Mouse (Mus musculus) gonadal fat pad, adult 2 months (tissue): ENCODE measurements around the gene Lsr. TPM values are rescaled to one million over a fixed set of nuclear protein-coding genes. Genes with fewer than 3 reads are reported as not detected.

ENCODE experiments used
- DNase-seq: peaks from one replicate; pipeline ENCODE4 v3.0.0-alpha.2; 2012; ENCODE audit warnings: low read depth
- polyA plus RNA-seq: library from polyadenylated mRNA; depleted of rRNA; stranded (reverse); fragments of >200 nt; gene quantifications from 2 replicates; pipeline ENCODE4 v1.2.3, GENCODE M21; 2012; rRNA removed

Lsr gene
- polyA plus RNA-seq, result 71.1 and 104 TPM in 2 replicates

DNA sequence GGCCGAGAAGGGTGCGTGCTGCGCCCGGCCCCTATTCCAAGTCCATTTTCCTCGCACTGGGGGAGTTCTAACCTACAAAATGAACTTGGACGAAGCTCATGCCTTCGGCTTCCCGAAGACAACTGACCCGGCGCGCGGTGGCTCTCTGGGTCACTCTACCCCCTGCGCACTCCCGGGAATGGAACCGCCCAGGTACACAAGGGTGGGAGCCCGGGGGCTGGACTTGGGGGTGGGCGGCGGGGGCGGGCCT lies at the start of gene Lsr:
TSS of gene Lsr (minus strand) at position 214 of the 250 bp plus-strand sequence.
- no peak for DNase-seq

DNA sequence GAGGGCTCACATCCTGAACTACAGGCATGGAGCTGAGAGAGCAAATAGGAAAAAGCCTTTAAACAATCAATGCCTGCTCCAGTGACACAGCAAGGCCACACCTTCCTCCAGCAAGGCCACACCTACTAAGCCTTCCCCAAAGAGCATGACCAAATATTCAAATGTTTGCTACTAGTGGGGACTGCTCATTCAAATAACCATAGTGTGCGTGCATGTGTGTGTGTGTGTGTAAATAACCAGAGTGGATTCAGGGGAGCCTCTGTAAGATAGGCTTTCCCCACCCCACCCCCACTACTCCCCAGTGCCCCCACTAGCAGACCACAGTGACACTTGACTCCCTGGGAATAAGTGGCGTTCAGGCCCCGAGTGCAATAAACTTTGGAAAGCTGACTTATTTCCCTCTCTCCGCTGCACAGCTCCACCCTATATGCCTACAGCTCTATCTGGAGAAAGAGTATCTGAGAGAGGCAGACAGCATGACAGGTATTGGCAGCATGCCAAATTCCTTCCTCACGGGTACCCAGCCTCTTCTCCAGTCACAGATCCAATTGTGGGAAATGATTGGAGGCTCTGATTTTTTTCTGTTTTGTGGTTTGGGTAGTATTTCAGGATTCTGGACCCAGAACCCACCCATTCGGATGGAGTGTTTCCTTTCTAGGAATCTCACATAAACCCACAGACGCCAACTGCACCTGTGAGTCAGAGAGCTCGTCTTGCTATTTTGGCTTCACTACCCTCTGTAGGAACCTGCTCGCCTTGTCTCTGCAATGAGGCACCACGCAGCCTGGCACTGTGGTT lies 44.0 kb upstream of the Lsr start:
- peak; percentile 8 for DNase-seq

DNA sequence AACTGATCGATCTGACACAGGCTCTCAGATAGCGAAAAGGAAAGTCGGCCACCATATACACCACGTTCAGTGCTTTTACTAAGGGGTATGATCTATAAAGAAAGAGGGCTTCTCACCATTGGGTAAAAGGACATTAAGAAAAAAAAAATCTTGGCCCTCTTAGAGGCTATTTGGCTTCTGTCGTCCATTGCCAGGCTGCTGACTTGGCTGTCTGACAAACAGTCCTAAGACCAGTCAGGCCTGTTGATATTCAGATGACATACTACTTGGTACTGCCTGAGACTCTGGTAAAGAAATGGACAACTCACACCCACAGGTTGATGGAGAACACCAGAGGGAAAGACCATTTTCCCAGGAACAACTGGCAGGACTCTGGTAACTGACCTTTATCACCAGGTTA lies 39.7 kb upstream of the Lsr start:
- no peak for DNase-seq

DNA sequence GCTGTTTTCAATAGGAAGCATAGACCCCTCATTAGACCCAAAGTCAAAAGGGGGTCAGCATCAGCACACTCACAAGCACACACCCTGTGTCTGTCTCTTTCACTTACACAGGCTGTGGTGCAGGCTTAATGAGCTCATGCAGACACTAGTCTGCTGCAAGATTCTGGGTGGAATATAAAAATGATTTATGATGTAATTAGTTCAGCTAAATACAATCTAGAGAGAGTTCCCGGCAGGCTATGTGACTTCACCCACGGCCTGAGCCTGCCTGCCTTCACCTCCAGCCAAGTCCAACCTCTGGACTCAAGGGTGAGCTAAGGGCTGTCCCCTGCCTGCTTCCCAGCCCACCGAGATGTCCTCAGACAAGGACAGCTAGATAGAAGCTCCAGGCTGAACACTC lies 35.6 kb upstream of the Lsr start:
- DNase-seq, result no peak

DNA sequence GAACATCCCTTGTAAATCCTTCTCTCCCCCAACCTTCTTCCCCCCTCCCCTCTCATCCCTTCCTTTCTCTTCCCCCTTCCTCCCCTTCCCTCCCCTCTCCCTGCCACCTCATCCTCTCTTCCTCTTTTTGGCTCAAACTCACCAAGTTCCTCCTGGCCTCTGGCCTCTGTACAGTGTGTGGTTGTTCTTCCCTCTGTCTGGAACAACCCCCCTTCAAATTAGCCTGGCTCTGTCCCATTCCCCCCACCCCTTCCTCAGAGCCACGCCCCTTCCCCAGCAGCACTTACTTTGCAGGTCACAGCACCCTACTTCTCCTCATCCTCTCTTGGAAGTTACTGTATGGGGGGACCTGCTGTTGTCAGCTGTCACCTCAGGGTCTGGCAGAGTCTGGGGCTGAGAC lies 34.9 kb upstream of the Lsr start:
- no peak for DNase-seq

DNA sequence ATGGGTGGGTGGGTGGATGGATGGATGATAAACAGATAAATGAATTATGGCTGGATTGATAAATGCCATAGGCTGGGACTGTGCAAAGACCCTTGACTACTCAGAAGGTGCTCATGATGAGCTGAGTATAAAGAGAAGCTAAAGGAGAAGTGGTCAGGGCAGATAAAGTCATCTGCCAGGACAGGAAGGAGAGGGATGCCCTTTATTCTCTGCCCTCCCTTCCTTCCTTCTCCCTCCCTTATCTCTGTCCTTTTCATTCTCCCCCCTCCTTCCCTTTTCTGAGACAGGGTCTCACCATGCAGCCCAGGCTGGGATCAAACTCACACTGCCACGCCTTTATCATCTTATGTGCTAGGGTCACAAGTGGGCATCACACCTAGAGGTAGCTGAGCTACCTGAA lies 34.5 kb upstream of the Lsr start:
- no peak for DNase-seq

DNA sequence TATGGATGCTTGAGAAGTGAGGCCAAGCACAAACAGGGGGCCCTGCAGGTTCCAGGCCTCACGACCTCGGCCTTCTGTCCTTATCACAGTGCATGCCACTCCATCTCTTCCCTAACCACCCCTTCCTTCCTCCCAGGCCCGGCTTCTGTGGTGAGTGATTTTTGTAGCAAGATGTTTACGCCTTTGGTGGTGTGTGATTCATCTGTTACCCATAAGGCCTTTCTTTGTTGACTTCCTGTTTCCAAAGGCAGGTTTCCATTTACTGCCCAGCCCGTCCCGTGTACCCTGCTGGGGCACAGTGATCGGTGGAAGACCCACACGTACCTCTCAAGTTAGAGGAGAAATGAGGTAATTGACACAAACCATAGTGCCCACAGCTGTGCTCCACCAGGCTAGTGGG lies 29.4 kb upstream of the Lsr start:
- no peak for DNase-seq

DNA sequence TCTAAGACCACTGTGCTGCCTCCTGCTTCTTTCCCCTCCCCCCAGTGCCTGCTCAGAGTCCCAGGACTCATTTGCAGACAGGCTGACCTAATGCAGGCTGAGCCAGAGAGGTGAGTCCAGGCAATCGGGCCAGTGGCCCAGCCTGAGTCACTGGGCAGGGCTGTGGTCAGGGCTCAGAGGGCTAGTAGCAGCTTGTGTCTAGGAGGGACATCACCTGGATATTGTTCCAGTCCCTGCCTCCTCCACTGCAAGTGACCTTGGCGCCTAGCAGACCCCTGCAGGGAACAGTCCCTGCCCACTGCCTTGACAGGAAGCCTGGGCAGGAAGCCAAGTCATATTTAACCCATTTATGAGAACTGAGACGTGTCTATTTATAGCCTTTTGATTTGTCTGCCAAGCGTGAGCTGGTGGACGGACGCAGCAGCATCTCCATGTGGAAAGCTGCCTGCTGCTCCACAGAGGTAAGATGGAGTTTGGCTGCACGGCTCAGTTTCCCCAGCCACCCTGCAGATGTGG lies 27.3 kb upstream of the Lsr start:
- DNase-seq, result no peak

DNA sequence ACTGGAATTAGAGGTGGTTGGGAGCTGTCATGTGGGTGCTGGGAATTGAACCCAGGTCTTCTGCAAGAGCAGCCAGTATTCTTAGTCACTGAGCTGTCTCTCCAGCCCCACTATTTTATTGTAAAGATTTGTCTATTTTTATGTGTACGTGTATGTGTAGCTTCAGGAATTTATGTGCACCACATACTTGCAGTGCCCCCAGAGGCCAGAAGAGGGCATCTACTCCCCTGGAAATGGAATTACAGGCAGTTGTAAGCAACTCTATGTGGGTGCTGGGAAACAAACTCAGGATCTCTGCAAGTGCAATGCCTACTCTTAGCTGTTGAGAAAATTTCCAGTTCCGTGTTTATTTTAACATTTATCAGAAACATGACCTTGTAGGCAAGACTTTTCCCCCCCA lies 23.2 kb upstream of the Lsr start:
- DNase-seq, result no peak

DNA sequence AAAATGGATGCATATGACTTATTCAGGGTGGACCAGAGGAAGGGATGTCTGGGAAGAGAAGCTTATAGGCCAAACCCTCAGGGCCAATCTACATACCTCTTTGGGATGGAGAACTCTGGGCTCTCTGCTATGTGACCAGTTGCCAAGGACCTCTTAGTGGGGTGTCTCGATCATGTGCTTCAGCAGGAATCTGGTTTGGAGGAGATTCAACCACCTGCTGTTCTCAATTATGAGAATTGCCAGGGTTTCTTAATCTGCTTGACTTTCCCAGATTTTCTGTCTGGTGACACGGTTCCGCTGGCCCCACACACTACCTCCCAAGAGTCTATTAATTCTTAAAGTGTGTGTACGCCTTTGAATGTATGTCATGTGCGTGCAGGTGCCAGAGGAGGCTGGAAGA lies 20.7 kb upstream of the Lsr start:
- no peak for DNase-seq

DNA sequence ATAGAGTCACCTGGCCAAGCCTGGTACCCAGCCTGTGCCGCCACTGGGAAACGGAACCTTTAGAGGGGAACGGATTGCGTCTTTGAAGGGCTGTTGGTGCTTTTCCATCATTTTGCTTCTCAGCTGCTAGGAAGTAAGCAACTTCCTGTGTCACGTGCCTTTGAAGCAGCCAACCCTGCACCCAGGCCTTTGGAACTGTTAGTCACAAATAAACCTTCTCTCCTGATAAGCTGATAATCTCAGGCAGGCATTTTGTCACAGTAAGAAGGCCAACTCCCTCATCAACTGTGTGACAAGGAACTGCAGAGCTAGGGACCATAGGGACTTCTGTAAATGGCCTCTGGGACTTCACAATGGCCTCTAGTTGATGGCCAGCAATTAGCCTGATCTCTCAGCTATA lies 18.9 kb upstream of the Lsr start:
- DNase-seq, result no peak

DNA sequence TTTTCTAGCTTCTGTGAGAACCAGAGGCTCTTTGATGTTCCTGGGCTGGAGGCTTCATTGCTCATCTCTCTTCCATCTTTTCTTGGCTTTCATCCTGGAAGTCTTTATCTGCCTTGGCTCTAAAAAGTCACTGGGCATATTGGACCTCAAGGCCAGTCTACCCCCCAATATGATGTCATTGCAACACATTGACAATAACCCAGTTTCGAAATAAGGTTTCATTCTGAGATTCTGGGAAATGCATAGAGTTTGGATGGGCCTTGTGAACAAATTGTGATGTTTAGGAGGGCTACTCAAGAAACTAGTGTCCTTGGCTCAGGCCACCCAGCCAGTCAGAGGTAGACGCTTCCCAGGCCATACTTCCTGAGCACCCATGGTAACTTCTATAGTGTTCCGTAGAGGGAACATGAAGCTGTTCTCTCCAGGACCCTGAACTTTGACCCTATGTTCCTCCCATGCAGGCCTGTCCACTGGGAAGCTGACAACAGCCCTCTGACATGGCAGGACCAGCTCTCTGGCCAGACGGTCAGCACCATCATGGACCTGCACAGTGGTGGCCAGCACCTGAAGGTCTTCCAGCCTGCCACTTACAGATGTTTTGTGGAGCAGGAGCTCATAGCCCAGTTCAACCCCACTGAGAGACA lies 15.4 kb upstream of the Lsr start:
- DNase-seq, result no peak

DNA sequence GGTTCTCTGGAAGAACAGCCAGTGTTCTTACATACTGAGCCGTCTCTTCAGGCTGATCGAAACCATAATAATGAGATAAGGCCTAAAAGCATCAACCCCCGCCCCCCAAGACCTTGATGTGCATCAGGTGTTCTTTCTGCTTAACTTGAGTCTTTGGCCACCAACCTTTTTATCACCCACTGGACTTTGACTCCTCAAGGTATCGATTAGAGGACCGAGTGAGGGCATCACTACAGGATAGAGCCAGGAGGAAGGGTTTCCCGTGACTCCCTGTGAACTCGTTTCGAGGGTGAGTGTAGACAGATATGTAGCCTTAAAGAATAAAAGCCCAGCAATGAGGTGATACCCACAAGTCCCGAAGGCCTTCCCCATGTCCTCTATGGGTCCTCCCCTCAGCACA lies 12.1 kb upstream of the Lsr start:
- DNase-seq, result no peak

DNA sequence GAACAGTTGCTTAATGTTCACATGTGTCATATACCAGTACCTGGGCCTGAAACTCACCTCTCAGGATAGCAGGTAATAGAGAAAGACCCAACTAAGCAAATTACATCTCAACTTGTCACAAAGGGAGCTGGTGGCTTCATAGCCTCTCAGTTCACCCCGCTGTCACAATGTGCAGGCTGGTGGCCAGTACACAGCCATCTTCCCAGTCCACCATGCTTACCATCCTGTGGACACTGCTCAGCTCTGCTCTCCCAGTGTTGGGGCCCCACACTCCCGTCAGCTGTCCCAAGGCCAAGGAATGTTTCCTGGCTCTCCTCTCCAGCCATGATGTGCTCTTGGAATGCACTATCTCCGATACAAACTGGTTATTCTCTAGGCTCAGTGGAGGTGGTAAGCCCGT lies 8.4 kb upstream of the Lsr start:
- no peak for DNase-seq

DNA sequence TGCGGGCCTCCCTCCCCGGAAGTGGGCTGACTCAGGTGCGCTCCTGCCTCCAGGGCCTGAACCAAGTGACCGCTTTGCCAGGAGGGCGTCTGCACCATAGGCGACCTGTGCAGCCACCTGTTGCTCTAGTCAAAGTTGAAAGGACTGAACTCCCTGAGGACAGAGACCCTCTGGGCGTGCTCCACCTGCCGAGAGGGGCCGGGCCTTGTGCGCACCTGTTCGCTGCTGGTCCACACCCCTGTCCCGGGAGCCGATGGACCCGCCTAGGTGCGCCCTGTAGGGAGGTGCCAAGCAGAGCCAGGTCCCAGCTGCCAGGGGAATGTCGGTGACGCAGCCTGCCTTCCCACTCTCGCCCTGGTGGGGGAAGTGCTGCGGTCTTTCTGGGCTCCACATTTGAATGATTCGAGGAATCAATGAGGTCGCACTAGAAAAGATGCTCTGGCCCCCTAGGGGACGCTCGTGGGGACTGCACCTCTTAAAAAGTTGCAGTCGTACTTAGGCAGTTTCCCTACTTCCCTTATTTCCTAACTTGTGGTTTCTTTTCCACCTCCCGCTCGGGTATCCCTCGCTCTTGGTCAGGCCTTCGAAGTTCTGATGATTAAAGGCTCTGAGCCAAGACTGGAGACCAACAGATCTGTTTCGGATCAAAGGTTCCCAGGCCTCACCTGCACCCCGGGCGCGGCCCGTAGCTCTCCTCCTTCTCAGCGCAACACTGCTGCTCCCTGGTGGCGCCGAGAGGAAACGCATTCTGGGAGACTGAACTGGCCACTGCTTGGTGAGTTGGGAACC lies 431 bp upstream of the Lsr start, which contains the start of gene Fam187b:
TSS of gene Fam187b (plus strand) at position 290 of the 789 bp plus-strand sequence.
- DNase-seq, result peak; percentile 62

DNA sequence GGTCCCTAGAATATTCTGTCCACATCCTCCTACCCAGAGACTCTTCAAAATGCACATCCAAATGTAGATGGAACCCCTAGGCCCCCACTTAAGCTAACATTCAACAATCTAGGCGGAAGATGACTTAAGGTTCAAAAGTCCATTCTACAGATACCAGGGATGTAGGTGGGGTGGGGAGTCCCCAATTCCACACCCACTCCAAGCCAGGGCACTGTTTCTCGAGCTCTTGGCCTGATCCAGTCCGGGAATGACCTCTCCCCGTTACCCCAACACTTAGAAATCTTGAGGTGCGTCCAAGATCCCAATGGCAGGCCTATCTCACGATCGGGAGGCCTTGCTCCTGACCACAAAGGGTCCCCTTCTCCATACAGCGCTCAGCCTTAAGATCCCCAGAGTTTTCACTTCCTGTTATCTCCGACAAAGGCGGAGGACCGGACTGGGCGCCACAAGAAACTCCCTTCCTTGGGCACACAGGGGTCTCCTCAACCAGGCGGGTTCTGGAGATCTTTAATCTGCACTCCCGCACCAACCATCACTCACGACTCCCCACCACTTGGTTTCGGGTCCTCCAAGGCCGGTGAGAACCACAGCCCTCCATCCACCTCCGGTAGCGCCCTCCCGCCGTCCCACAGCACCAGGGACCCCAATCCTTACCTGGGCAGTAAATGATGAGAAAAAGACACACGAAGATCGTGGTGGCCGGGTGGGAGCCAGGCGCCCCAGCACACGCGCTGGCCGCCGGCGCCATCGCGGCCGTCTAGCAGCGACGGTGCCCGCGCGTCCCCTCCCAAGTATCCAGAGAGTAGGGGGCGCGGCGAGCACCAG lies 626 bp downstream of the Lsr start:
- DNase-seq, result no peak

DNA sequence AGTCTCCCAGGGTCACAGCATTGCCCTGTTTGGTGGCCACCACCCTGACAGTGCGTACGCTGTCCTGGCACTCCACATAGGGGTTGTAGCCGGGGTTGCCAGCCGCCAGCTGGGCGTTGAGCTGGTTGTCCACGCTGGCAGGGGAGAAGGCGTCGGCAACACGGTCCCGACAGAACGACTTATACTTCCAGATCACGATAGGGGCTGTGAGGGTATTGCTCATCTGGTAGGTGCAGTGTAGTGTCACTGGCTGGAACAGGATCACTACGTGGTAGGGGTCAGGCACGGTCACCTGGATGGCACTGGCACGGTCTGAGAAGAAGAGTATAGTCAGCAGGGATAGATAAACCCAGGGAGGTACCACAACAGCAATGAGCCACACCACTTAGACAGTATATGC lies 1.4 kb downstream of the Lsr start:
- no peak for DNase-seq

DNA sequence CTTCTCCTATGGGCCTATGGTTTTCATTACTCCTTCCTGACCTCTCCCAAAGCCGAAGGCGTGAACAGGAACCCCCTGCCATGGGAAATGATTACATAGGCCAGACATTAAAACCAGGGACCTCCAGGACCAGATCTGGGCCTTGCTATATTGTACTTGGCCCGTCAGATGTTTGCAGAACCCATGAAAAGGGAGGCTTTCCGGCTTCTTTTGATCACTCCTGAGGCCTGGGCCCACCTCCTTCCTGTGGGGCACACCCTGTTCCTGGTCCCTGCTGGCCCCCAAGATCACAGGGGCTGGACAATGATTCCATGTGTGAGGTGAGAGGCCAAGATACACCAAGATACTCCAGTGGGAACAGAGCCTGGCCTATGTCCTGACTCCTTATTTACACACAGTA lies 4.1 kb downstream of the Lsr start:
- DNase-seq, result no peak

DNA sequence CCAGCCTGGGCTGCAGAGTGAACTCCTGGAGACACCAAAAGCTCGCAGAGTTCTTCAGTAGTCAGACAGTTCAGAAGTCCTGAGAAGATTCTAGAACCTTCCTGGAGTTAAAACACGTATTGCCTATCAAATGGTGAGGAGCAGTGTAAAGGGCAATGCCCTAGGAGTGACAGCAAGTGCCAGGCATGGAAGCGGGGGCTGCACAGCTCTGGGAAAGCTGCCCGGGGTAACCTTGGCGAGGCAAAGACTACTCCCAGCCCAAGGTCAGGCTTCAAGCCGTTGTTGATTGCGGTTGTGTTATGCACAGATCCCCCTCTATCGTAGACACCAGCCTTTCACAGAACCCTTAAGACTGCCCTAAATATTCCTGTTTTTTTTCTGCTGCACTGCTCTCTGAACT lies 4.7 kb downstream of the Lsr start:
- DNase-seq, result no peak

DNA sequence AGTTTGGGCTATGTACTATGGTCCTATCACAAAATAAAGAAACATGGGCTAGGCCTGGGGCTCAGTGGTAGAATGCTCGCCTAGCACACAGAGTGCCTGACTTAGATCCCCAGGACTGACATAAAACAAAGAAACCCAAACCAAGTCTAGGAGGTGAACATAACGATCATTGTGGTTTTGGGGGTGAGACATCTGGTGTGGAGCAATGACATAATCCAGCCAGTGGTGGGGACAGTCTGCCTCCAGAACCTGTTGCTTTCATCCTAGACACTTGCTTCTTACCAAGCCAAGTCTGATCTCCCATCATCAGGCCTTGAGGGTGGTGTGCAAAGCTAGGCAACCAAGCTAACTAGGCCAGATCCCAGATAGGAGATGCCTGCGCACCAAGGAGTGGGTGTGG lies 6.6 kb downstream of the Lsr start:
- no peak for DNase-seq

DNA sequence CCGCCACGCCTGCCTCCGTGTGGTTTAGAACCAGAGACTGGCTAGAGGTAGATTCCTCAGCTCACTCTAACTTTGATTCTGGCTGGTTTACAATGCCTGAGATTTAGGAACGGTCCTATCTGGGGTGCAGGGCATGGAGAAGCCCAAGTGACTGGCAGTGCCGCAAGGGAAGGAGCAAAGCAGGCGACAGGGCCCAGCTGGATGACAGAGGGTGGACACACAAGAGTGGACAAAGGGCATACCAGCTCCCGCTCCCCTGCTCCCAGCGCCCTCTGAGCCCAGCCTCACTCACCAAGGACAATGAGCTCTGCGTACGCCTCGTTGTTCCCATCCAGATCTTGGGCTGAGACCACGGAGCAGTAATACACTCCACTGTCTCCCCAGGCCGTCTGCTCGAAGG lies 7.6 kb downstream of the Lsr start:
- no peak for DNase-seq

DNA sequence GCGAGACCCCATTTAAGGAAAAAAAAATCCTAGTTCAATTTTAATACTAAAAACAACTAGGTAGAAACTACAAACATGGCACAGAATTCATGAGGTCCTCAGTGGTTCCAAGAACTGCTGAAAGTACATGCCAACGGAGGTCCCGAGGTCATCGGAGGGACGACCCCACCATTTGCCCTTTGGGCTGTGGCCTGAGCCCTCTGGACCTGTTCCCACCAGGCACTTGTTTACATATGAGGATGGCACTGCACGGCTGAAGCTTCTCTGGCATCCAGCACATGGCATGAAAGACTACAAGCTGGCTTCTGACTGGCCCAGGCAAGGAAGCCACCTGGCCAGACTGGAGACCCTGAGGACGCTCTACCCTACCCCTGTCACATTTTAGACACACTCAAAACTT lies 8.9 kb downstream of the Lsr start:
- no peak for DNase-seq
